Mouse (Mus musculus): ENCODE data around the gene Wdr20.

Gene Wdr20

GRCm38 (mm10) chr12:110830293-110831024 is 92.7 kb downstream of the Wdr20 start:
- DNase-seq, result no peak

GRCm38 (mm10) chr12:110835182-110835581 is 97.4 kb downstream of the Wdr20 start:
- DNase-seq, result no peak

GRCm38 (mm10) chr12:110836729-110837128 is 99.0 kb downstream of the Wdr20 start:
- no peak for DNase-seq

GRCm38 (mm10) chr12:110837192-110837841 is 99.6 kb downstream of the Wdr20 start:
- DNase-seq, result no peak

GRCm38 (mm10) chr12:110837850-110838249 is 100.1 kb downstream of the Wdr20 start:
- no peak for DNase-seq

- DNase-seq, result peak; percentile 96
These were observed 102.8 kb downstream of the Wdr20 start, which contains the start of gene Mok for GRCm38 (mm10) chr12:110840348-110841198. TSS of gene Mok (minus strand) at chr12:110840939.

- DNase-seq, result no peak
These were observed 104.2 kb downstream of the Wdr20 start for GRCm38 (mm10) chr12:110841731-110842493.

- peak; percentile 76 for DNase-seq
These were observed 105.7 kb downstream of the Wdr20 start for GRCm38 (mm10) chr12:110843194-110844048.

GRCm38 (mm10) chr12:110844227-110845130 is 106.7 kb downstream of the Wdr20 start:
- no peak for DNase-seq

GRCm38 (mm10) chr12:110845131-110845880 is 107.6 kb downstream of the Wdr20 start:
- DNase-seq, result peak; percentile 77

- DNase-seq, result no peak
These were observed 108.5 kb downstream of the Wdr20 start for GRCm38 (mm10) chr12:110846191-110846765.

- peak; percentile 90 for DNase-seq
These were observed 112.5 kb downstream of the Wdr20 start, which contains the start of gene Zfp839 for GRCm38 (mm10) chr12:110850010-110850928. TSS of gene Zfp839 (plus strand) at chr12:110850253.

- DNase-seq, result no peak
These were observed 113.1 kb downstream of the Wdr20 start for GRCm38 (mm10) chr12:110850929-110851256.

GRCm38 (mm10) chr12:110851414-110851813 is 113.7 kb downstream of the Wdr20 start:
- DNase-seq, result no peak

- no peak for DNase-seq
These were observed 114.2 kb downstream of the Wdr20 start for GRCm38 (mm10) chr12:110851923-110852322.
